Mouse (Mus musculus) right cerebral cortex, postnatal 25 days (tissue): ENCODE measurements around the gene Stac2.

Experiments used
- DNase-seq: peaks from one replicate; pipeline ENCODE4 v3.0.0; 2022

Stac2 gene

GRCm38 (mm10) chr11:98049672-98050519, 3.4 kb downstream of the Stac2 start:
- no peak for DNase-seq

GRCm38 (mm10) chr11:98047745-98048144, 5.5 kb downstream of the Stac2 start:
- DNase-seq, result peak; percentile 61

- DNase-seq, result no peak
Observed at GRCm38 (mm10) chr11:98046466-98046865, 6.8 kb downstream of the Stac2 start.

- no peak for DNase-seq
Observed at GRCm38 (mm10) chr11:98045596-98045995, 7.7 kb downstream of the Stac2 start.

- DNase-seq, result no peak
Observed at GRCm38 (mm10) chr11:98044074-98044473, 9.2 kb downstream of the Stac2 start.

- no peak for DNase-seq
Observed at GRCm38 (mm10) chr11:98042741-98043140, 10.5 kb downstream of the Stac2 start.

- DNase-seq, result no peak
Observed at GRCm38 (mm10) chr11:98040975-98041374, 12.3 kb downstream of the Stac2 start.

- DNase-seq, result peak; percentile 59
Observed at GRCm38 (mm10) chr11:98037871-98038270, 15.4 kb downstream of the Stac2 start.

- DNase-seq, result peak; percentile 72
Observed at GRCm38 (mm10) chr11:98035977-98036377, 17.3 kb downstream of the Stac2 start.

- DNase-seq, result no peak
Observed at GRCm38 (mm10) chr11:98034840-98035239, 18.4 kb downstream of the Stac2 start.

GRCm38 (mm10) chr11:98034061-98034460, 19.2 kb downstream of the Stac2 start:
- no peak for DNase-seq

- peak; percentile 62 for DNase-seq
Observed at GRCm38 (mm10) chr11:98031443-98031770, 21.9 kb downstream of the Stac2 start.

- DNase-seq, result no peak
Observed at GRCm38 (mm10) chr11:98030701-98031442, 22.4 kb downstream of the Stac2 start.

GRCm38 (mm10) chr11:98027785-98028184, 25.5 kb downstream of the Stac2 start:
- no peak for DNase-seq

GRCm38 (mm10) chr11:98027297-98027688, 26.0 kb downstream of the Stac2 start:
- DNase-seq, result no peak

GRCm38 (mm10) chr11:98026570-98027296, 26.5 kb downstream of the Stac2 start, which contains the start of gene Rpl19:
Rpl19 (plus strand) TSS chr11:98026710.
- peak; percentile 91 for DNase-seq

GRCm38 (mm10) chr11:98026248-98026569, 27.1 kb downstream of the Stac2 start:
- no peak for DNase-seq

GRCm38 (mm10) chr11:98024516-98024915, 28.7 kb downstream of the Stac2 start:
- DNase-seq, result no peak

GRCm38 (mm10) chr11:98022555-98023371, 30.5 kb downstream of the Stac2 start, which contains the start of gene Cacnb1:
Cacnb1 (minus strand) TSS chr11:98023034.
- peak; percentile 74 for DNase-seq

- no peak for DNase-seq
Observed at GRCm38 (mm10) chr11:98022253-98022554, 31.1 kb downstream of the Stac2 start.

- DNase-seq, result peak; percentile 62
Observed at GRCm38 (mm10) chr11:98021565-98022252, 31.6 kb downstream of the Stac2 start.

GRCm38 (mm10) chr11:98021118-98021517, 32.1 kb downstream of the Stac2 start:
- DNase-seq, result no peak
